Mouse (Mus musculus) G1E-ER4 (cell line): Measurements from ENCODE around the gene Lamc2. TPM values are rescaled to one million over a fixed set of nuclear protein-coding genes. Genes with fewer than 3 reads are reported as not detected.

Source experiments
- GATA1 ChIP-seq: IDR thresholded peaks from one replicate; pipeline ENCODE4 v1.8.0; 2012; ENCODE audit warnings: low read length, inconsistent platforms
- polyA plus RNA-seq: library from polyadenylated mRNA; stranded (reverse); fragments of >175 nt; gene quantifications from 2 replicates; pipeline ENCODE4 v1.2.3, GENCODE M21; 2012

Gene Lamc2
- not detected in 2 replicates for polyA plus RNA-seq

- TF ChIP-seq GATA1: no peak
These were observed at the start of gene Lamc2 for GRCm38 (mm10) chr1:153185828-153186803. Gene Lamc2, minus strand, starts transcription at chr1:153186447.

DNA sequence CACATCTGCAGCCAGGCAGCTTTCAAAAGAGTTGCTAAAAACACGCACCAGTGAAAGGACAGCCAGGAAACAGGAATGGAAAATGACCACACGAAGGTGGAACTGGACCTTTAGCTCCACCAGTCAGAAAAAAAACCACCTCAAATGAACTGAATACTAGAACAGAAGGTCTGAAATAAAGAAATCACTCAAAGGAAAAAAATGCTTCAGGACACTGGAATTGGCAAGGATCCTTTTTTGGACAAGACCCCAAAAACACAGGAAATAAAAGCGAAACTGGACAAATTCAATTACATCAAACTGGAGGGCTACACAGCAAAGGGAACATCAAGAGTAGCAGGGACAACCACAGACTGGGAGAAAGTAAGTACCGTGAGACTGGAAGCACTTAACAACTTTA lies 49.3 kb upstream of the Lamc2 start:
- no peak for TF ChIP-seq GATA1

- no peak for TF ChIP-seq GATA1
These were observed 45.4 kb upstream of the Lamc2 start for GRCm38 (mm10) chr1:153231681-153232080.

DNA sequence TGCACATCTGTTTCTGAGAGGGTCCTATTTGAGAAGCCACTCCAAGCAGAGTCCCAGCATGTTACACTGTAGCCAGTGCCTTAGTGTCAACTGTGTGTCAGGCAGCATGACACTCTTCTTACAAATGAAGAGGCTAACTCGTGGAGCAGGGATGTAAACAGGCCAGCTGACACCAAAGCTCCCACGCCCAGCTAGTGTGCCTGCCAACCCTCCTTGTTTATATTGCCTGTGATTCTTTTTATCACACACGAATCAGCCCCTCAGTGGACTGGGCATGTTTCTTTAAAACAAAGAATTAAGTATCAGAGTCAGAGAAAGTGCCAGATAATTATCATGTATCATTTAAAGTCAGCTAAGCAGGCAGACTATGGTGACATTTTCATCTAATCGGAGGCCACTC lies 41.7 kb upstream of the Lamc2 start:
- no peak for TF ChIP-seq GATA1

- TF ChIP-seq GATA1: no peak
These were observed 40.8 kb upstream of the Lamc2 start for GRCm38 (mm10) chr1:153227096-153227495.

DNA sequence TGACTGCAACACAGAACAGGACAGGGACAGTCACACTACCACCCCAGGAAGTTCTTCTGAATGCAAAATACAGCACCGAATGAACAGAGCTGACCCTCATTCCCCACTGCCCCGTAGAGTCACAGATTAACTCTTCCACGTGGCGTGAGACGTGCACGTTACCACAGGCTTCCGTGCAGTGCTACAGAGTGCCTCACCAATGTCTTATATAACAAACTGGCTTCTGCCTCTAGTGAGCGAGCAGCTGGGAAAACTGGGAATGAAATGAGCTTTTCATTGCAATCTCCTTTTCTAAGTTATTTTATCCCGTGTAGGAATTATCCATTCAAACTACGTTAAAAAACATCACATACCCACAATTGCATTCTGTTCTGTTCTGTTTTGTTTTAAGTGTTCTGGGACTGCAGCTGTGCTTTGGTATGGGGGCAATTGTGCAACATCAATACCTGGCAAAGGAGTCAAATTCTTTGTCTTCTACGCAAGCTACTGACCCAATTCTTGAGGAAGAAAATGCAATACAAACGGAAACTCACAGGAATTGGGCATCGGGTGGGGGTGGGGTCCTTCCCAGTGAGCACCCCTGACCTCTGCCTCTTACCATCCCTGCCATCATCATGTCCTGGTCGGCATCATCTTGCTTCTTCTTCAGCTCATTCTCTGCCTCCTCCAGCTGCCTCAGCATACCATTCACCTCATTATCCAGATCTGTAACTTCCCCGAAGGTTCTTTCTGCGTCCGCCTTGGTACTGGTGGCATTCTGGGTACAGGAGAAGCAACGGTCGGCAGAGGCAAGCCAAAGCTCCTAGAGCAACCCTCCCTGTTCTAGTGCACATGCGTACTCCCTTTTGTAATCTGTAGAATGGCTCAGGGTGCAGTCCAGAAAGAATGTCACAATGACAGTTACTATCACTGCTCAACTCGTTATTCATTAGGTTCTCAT lies 39.8 kb upstream of the Lamc2 start:
- no peak for TF ChIP-seq GATA1

DNA sequence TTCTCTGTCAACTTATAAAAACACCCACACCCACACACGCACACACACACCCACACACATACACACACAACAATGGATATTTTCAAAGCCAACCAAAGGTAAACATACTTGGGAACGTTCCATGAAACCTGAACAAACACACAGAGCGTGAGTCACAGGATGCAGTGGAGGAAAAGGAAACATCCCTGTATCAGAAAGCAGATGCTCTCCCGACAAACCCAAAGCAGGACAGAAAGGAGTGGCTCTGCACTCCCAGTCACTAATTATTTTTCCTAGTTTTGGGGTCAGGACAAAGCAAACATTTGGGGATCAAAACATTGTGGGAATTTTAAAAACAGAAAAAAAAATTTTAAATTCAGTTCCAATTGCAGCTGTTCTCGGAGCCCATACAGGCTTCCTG lies 38.1 kb upstream of the Lamc2 start:
- no peak for TF ChIP-seq GATA1

GRCm38 (mm10) chr1:153219376-153219775 lies 33.1 kb upstream of the Lamc2 start:
- no peak for TF ChIP-seq GATA1

DNA sequence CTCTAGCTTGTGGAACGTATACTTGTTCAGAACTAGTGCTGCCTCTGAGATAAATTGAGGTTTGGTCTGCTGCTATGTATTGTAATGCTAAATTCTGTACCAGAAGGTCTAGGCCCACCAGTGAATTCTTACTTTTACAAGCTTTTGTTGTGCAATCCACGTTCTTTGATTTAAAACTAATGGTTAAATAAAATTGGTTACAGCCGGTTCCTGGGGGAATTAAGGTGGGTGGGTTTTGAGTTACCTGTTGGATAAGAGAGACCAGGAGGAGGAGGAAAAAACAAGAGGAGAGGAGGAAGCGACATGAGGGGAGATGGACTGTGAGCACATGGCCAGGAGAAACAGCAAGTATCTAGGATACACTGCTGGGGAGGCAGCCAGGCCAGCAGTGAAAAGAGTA lies 30.3 kb upstream of the Lamc2 start:
- TF ChIP-seq GATA1: no peak

DNA sequence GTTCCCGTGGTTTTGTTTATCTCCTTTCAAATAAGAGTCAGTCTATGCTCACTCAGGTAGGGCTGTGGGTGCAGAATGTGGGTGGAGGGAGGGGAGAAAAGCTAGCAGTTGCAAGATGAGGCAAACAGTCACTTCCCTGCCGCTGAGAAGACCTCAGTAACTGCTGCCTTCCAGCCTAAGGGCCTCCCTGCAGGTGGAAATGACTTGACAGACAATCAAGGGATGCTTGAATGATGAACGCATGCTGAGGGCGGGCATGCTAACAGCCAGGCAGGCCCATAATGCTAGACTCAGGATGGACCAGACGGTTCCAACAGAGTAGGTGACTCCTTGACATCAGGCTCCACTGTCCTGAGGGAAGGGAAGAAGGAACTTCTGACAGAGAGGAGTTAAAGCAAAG lies 29.4 kb upstream of the Lamc2 start:
- no peak for TF ChIP-seq GATA1

DNA sequence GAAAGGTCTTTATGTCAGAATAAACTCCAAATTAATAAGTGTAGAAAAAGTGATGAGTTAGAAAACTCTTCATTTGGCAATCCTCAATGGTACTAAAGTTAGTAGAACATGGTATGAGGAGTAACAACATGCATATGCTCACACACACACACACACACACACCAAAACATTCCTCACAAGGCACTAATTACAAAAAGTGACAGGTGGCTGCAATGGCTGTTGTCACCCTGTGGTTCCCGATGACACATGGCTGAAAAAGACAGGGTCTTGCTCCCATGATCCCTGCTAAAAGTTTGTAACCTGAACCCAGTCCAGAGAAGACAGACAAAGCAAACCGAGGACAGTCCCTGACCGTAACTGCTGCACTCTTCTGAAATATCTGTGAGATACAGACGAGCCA lies 24.7 kb upstream of the Lamc2 start:
- TF ChIP-seq GATA1: no peak

- no peak for TF ChIP-seq GATA1
These were observed 24.0 kb upstream of the Lamc2 start for GRCm38 (mm10) chr1:153210198-153210597.

DNA sequence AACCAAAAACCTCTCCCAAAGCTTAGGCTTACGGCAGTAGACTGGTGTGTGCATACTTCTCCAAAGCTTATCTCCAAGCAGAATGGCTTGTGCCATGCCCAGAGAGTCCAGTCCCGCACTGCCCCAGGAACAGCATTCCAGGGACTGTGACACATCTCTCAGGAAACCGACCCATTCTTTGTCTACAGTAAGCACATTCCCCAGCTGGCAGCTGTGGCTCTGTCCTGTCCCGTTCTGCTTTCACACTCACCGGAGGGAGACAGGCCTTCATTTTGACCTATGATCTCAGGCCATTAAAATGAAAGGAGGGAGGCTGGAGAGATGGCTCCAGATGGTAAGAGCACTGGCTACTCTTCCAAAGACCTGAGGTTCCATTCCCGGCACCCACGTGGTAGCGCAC lies 15.9 kb upstream of the Lamc2 start:
- TF ChIP-seq GATA1: no peak

DNA sequence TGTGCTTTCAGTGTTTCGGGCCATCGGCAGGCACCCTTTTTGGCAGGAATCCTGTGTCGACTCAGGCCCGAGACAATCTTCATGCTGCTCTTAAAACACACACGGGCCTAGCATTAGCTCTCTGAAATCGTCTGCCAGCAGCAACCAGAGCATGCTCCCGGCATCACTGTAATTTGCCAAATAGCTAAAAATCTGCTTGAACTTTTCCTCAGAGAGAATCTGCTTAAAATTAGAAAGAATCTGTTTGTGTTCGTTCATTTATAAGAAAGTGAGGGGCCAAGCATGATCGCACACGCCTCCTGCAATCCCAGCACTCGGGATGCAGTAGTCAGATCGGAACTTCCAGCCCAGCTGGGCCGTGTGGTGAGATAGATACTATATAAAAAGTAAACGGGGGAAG lies 15.2 kb upstream of the Lamc2 start:
- TF ChIP-seq GATA1: no peak

DNA sequence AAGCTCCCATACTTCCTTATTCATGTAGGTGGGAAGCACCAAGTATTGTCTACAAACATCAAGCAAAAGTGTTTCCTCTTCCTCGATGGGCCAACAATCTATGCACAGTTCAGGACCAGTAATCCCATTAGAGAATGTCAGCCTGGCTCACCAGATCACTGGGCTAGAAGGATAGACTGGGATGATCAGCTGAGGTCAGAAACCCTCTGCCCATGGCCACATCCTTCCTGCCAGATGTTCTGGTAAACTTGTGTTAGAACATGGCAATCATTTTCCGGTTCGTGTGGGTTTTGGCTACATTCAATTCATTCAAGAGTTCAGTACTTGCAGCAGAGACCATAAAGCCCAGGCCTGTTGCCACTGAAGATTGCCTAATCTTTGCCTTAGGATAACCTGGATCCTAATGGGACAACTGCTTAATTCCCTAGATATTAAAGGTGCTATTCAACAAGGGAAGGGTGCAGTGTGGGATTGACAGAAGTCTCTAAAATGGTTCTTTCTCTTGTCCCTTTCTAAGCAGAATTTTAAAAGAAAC lies 11.1 kb upstream of the Lamc2 start:
- TF ChIP-seq GATA1: no peak

DNA sequence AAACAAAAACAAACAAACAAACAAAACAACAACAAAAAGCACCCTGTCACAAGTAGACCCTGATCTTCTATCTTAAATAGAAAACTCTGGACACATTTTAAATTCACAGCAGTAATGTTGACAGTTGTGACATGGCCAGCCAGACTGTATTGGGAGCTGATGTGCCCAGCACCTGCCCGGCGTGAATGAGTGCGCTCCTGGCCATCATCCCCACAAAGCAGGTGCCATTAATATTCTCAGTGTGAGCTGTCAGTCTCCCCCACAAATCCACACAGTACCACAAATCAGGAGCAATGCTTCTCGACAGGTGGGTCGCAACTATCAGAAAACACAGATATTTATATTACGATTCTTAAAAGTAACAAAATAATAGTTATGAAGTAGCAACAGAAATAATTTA lies 6.7 kb upstream of the Lamc2 start:
- TF ChIP-seq GATA1: no peak
